Mouse (Mus musculus) erythroid progenitor cell, adult 5-6 weeks (primary cell): ENCODE data around the gene Rplp1. TPM values are rescaled to one million over a fixed set of nuclear protein-coding genes. Genes with fewer than 3 reads are reported as not detected.

ENCODE experiments used
- ATAC-seq: replicated peaks from 2 replicates; pipeline ENCODE4 v1.8.0; 2016; ENCODE audit warnings: moderate number of reproducible peaks, mild to moderate bottlenecking, moderate TSS enrichment, inconsistent platforms; ENCODE audit not compliant: poor library complexity, low FRiP score, severe bottlenecking
- total RNA-seq, 2 experiments: library from RNA; stranded (forward) in 1 of 2; stranded (reverse) in 1 of 2; fragments of 150-400 nt in 1 of 2; fragments of 186-747, 209-891 nt in 1 of 2; gene quantifications; 2 replicates each; pipeline versions ENCODE4 v1.2.3 to v1.2.4; 2015 to 2017; ENCODE audit warnings: low replicate concordance in 2 of 2

Rplp1 gene
- total RNA-seq, 2 experiments from 2014 or later, result 1,048 to 1,422 TPM

GRCm38 (mm10) chr9:61884936-61885335 lies 29.4 kb downstream of the Rplp1 start:
- no peak for ATAC-seq

- no peak for ATAC-seq
These were observed 30.0 kb downstream of the Rplp1 start for GRCm38 (mm10) chr9:61884375-61884774.

GRCm38 (mm10) chr9:61882179-61882578 lies 32.2 kb downstream of the Rplp1 start:
- no peak for ATAC-seq

GRCm38 (mm10) chr9:61878889-61879288 lies 35.5 kb downstream of the Rplp1 start:
- ATAC-seq, result no peak

GRCm38 (mm10) chr9:61877373-61878112 lies 36.8 kb downstream of the Rplp1 start:
- ATAC-seq, result no peak

GRCm38 (mm10) chr9:61873325-61873724 lies 41.0 kb downstream of the Rplp1 start:
- ATAC-seq, result no peak

- ATAC-seq, result no peak
These were observed 41.9 kb downstream of the Rplp1 start for GRCm38 (mm10) chr9:61872246-61872941.

- ATAC-seq, result no peak
These were observed 42.5 kb downstream of the Rplp1 start for GRCm38 (mm10) chr9:61871839-61872238.

GRCm38 (mm10) chr9:61867659-61868058 lies 46.7 kb downstream of the Rplp1 start:
- no peak for ATAC-seq

Other genes with a start within 250 kb of the Rplp1 start
- 601 and 611 TPM in 2 replicates for gene Kif23, start 32.2 kb upstream of the Rplp1 start, total RNA-seq (2015; ENCODE audit: low replicate concordance)
- gene Kif23, start 32.2 kb upstream of the Rplp1 start, total RNA-seq (2017; ENCODE audit: low replicate concordance), result 1,112 and 1,280 TPM in 2 replicates
- gene Paqr5, start 112.3 kb upstream of the Rplp1 start, total RNA-seq (2015; ENCODE audit: low replicate concordance), result not detected in 2 replicates
- not detected in 2 replicates for gene Paqr5, start 112.3 kb upstream of the Rplp1 start, total RNA-seq (2017; ENCODE audit: low replicate concordance)
- 0.42 and 0.72 TPM in 2 replicates for gene Glce, start 208.1 kb upstream of the Rplp1 start, total RNA-seq (2015; ENCODE audit: low replicate concordance)
- 0.08 and 2.1 TPM in 2 replicates for gene Glce, start 208.1 kb upstream of the Rplp1 start, total RNA-seq (2017; ENCODE audit: low replicate concordance)